Mouse (Mus musculus) erythroblast, embryonic 14.5 days (primary cell): ENCODE measurements around the gene Hist2h3c2. TPM values are rescaled to one million over a fixed set of nuclear protein-coding genes. Genes with fewer than 3 reads are reported as not detected.

Experiments
- H3K27me3 ChIP-seq: 2 replicates; pipeline ENCODE4 v1.6.1; 2012; ENCODE audit warnings: inconsistent platforms; ENCODE audit not compliant: control insufficient read depth
- H3K36me3 ChIP-seq: 2 replicates; pipeline ENCODE4 v1.6.1; 2012; ENCODE audit warnings: mild to moderate bottlenecking, inconsistent platforms; ENCODE audit not compliant: control insufficient read depth
- H3K4me1 ChIP-seq: 2 replicates; pipeline ENCODE4 v1.6.1; 2012; ENCODE audit warnings: inconsistent platforms; ENCODE audit not compliant: control insufficient read depth
- H3K4me3 ChIP-seq: replicated peaks from 2 replicates; pipeline ENCODE3; 2012; ENCODE audit warnings: moderate library complexity, mild to moderate bottlenecking, inconsistent platforms
- H3K9me3 ChIP-seq: 2 replicates; pipeline ENCODE4 v1.6.1; 2012; ENCODE audit warnings: low read length, inconsistent platforms, mixed read lengths; ENCODE audit not compliant: control insufficient read depth
- GATA1 ChIP-seq: IDR thresholded peaks from 2 replicates; pipeline ENCODE4 v1.6.1; 2012; ENCODE audit warnings: low read length, inconsistent platforms, mixed read lengths
- TAL1 ChIP-seq: IDR thresholded peaks from 3 replicates; pipeline ENCODE4 v1.6.1; 2012; ENCODE audit warnings: low read length, inconsistent platforms, mixed read lengths
- polyA plus RNA-seq: library from polyadenylated mRNA; stranded (reverse); fragments of >175 nt; gene quantifications from 2 replicates; pipeline ENCODE4 v1.2.3, GENCODE M21; 2012

Hist2h3c2 gene
- polyA plus RNA-seq, 1 experiment, result 33.9 TPM

DNA sequence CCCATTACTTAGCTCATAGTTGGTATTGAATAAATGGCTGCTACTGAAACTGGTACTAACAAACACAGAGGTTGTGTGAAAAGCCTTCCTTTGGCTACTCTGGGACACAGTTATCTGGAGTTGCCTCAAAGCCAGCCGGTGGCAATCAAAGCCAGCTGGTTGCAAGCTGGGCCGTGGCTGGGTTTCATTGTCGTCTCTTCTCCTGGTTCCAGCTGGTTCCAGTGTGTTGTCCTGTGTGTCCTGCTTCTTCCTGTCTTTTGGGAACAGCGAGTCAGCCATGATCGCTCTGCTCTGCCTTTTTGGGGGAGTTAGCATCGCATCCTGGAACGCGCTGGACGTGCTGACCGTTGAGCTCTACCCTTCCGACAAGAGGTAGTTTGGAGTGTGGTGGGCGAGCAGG, 46.0 kb downstream of the Hist2h3c2 start:
- Histone ChIP-seq H3K9me3 (peaks cover 5% of the 10 kb centered on the region), H3K4me3 (no peak overlapping the region), H3K27me3 (peaks cover 32% of the 10 kb centered on the region), H3K36me3 (no peaks in the 10 kb centered on the region; the same call in 1 of the 2 replicates), H3K4me1 (peaks cover 20% of the 10 kb centered on the region)
- TF ChIP-seq TAL1, result no peak
- TF ChIP-seq GATA1, result no peak

Other genes with a start within 250 kb of the Hist2h3c2 start
- 4.4 and 4.6 TPM in 2 replicates for gene Plekho1, start 243.1 kb downstream of the Hist2h3c2 start, polyA plus RNA-seq
- gene Vps45, start 180.7 kb downstream of the Hist2h3c2 start, polyA plus RNA-seq, result 1.3 and 1.7 TPM in 2 replicates
- 0.93 and 1.3 TPM in 2 replicates for gene Otud7b, start 134.6 kb downstream of the Hist2h3c2 start, polyA plus RNA-seq
- not detected in 2 replicates for gene Mtmr11, start 77.1 kb downstream of the Hist2h3c2 start, polyA plus RNA-seq
- gene Sf3b4, start 66.8 kb downstream of the Hist2h3c2 start, polyA plus RNA-seq, result 60.6 and 62.7 TPM in 2 replicates
- not detected in 2 replicates for gene Sv2a, start 58.0 kb downstream of the Hist2h3c2 start, polyA plus RNA-seq
- 8.3 and 12.9 TPM in 2 replicates for gene Bola1, start 19.4 kb downstream of the Hist2h3c2 start, polyA plus RNA-seq
- gene Hist2h2ab, start 19.3 kb downstream of the Hist2h3c2 start, polyA plus RNA-seq, result 0.39 TPM in 1 of 2 replicates, not detected in the other
- gene Hist2h2ac, start 18.2 kb downstream of the Hist2h3c2 start, polyA plus RNA-seq, result 3.8 and 8.5 TPM in 2 replicates
- 0.13 and 0.14 TPM in 2 replicates for gene Hist2h2be, start 18.0 kb downstream of the Hist2h3c2 start, polyA plus RNA-seq
- 34.2 and 64.0 TPM in 2 replicates for gene Hist2h2aa2, start 1.1 kb upstream of the Hist2h3c2 start, polyA plus RNA-seq
- 7.4 and 13.0 TPM in 2 replicates for gene Hist2h2aa1, start 6.4 kb upstream of the Hist2h3c2 start, polyA plus RNA-seq
- not detected in 2 replicates for gene Hist2h3c1, start 7.6 kb upstream of the Hist2h3c2 start, polyA plus RNA-seq
- gene Hist2h4, start 24.2 kb upstream of the Hist2h3c2 start, polyA plus RNA-seq, result 3.1 and 7.2 TPM in 2 replicates
- gene Hist2h3b, start 29.5 kb upstream of the Hist2h3c2 start, polyA plus RNA-seq, result 24.1 and 60.1 TPM in 2 replicates
- gene Hist2h2bb, start 30.6 kb upstream of the Hist2h3c2 start, polyA plus RNA-seq, result 0.89 and 1.4 TPM in 2 replicates
- not detected in 2 replicates for gene Fcgr1, start 54.8 kb upstream of the Hist2h3c2 start, polyA plus RNA-seq
- gene BC107364, start 213.2 kb upstream of the Hist2h3c2 start, polyA plus RNA-seq, result not detected in 2 replicates